Mouse (Mus musculus): ENCODE results near the gene Cpn2. TPM values are rescaled to one million over a fixed set of nuclear protein-coding genes. Genes with fewer than 3 reads are reported as not detected.
A peak's percentile ranks its signal among the peaks of the same experiment; 100 is the strongest.

Gene Cpn2
- polyA plus RNA-seq, 1 experiment from 2014 or later = not detected

DNA sequence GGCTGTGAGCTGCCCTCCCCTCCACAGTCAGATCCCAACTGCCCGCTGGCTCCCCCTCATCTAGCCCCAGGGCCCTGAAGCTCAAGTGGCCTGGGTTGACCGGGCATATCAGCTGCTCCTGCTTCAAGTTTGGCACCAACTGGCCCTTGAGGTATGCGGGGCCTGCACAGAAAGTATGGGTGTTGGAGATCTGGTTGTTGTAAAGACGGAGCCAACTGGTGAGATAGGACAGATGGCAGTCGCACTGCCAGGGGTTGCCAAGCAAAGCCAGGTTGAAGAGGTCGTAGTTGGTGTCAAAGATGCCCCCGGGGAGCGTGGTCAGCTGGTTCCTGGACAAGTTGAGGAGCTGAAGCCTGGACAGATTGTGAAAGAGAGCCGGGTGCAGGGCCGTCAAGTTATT, 7.9 kb downstream of the Cpn2 start:
- WGBS = 82% methylated on average over 10 of the region's 10 CpGs
- ATAC-seq (ENCODE audit: insufficient number of reproducible peaks, insufficient read depth, low FRiP score, low TSS enrichment) = no peak

DNA sequence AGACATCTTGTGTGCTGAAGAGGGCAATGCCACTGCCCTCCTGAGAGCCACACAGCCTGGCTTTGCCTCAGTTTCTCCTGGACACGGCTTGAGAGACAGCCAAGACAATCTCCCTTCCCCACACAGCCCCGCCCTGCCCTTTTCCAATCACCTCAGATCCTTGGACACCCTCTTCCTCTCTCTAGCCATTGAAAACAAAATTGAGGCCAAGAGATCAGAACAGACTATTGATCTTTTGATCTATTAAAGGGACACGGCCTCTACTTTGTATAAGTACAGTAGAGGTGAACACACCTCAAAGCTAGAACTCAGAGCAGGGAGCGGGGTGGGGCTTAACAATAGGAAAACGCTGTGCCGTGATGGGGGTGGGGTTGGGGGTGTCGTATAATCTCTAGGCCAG, 8.9 kb downstream of the Cpn2 start:
- H3K27me3 ChIP-seq = no peaks in the 10 kb centered on the region
- no peaks in the 10 kb centered on the region for H3K9me3 ChIP-seq
- H3K27ac ChIP-seq = no peak overlapping the region
- no peak overlapping the region for H3K4me2 ChIP-seq (replicated peaks)
- no peak overlapping the region for H3K9ac ChIP-seq
- H3K4me1 ChIP-seq = no peaks in the 10 kb centered on the region
- H3K36me3 ChIP-seq = no peaks in the 10 kb centered on the region
- no peak overlapping the region for H3K4me3 ChIP-seq
- WGBS = 88% methylated on average over 7 of the region's 7 CpGs
- no peak for ATAC-seq (ENCODE audit: insufficient number of reproducible peaks, insufficient read depth, low FRiP score, low TSS enrichment)

More for the DNA sequence above, 7.9 kb downstream of the Cpn2 start:
- Histone ChIP-seq H3K9me3 (no peaks in the 10 kb centered on the region), H3K36me3 (no peaks in the 10 kb centered on the region), H3K9ac (no peak overlapping the region), H3K4me2 (replicated peaks) (no peak overlapping the region), H3K27me3 (no peaks in the 10 kb centered on the region), H3K4me1 (no peaks in the 10 kb centered on the region), H3K4me3 (no peak overlapping the region), H3K27ac (no peak overlapping the region)

DNA sequence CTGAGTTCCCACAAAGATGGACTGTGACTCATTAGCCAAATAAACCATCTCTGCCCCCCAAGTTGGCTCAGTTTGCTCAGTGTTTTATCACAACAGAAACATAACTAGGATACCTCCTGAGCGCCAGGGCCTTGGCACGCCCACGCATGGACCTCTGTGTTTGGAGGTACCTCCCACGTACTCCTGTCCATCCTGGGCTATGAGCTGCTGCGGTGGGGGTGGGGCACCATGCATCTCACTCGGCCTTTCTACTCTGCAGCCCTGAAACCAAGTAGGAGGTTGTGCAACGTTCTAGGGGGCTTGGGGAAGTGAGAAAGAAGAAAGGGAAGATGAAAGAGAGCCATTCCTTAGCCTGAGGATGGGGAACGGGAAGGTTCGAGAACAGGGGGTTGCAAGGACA, 9.6 kb downstream of the Cpn2 start:
- no peaks in the 10 kb centered on the region for H3K36me3 ChIP-seq
- H3K4me1 ChIP-seq = peaks cover under 1% of the 10 kb centered on the region; the same call in 1 of the 2 replicates
- no peak overlapping the region for H3K4me2 ChIP-seq (replicated peaks)
- H3K27ac ChIP-seq = no peak overlapping the region
- no peak overlapping the region for H3K4me3 ChIP-seq
- ATAC-seq (ENCODE audit: insufficient number of reproducible peaks, insufficient read depth, low FRiP score, low TSS enrichment) = no peak
- H3K27me3 ChIP-seq = no peaks in the 10 kb centered on the region
- no peak overlapping the region for H3K9ac ChIP-seq
- WGBS = 78% methylated on average over 9 of the region's 9 CpGs
- no peaks in the 10 kb centered on the region for H3K9me3 ChIP-seq

DNA sequence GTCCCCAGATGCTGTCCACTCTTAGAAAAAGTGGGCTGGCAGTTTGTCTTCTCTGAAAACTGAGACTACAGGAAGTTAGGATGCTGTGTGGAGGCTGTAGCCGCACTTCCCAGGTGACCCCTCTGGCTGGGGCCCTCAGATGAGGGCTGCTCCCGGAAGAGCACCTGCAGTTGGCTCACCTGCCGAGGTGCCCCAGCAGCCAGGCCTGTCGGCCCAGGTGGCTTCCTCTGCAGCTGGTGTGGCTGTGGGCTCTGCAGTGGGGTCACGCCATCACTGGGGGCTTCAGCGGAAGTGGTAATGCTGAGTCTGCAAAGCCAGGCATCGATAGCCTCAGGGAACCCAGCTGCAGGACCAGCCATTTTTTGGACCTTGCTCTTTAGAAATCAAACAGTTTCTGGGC, 12.2 kb downstream of the Cpn2 start:
- WGBS = 51% methylated on average over 7 of the region's 7 CpGs
- no peak overlapping the region for H3K9ac ChIP-seq
- H3K36me3 ChIP-seq = no peaks in the 10 kb centered on the region
- H3K27ac ChIP-seq = no peak overlapping the region
- ATAC-seq (ENCODE audit: insufficient number of reproducible peaks, insufficient read depth, low FRiP score, low TSS enrichment) = no peak
- H3K4me3 ChIP-seq = no peak overlapping the region
- H3K27me3 ChIP-seq = 0 out of 2 replicates have a peak, but pooled peaks cover 8% of the 10 kb centered on the region
- H3K4me2 ChIP-seq (replicated peaks) = no peak overlapping the region
- H3K9me3 ChIP-seq = no peaks in the 10 kb centered on the region
- H3K4me1 ChIP-seq = peaks cover 6% of the 10 kb centered on the region; the same call in 1 of the 2 replicates

DNA sequence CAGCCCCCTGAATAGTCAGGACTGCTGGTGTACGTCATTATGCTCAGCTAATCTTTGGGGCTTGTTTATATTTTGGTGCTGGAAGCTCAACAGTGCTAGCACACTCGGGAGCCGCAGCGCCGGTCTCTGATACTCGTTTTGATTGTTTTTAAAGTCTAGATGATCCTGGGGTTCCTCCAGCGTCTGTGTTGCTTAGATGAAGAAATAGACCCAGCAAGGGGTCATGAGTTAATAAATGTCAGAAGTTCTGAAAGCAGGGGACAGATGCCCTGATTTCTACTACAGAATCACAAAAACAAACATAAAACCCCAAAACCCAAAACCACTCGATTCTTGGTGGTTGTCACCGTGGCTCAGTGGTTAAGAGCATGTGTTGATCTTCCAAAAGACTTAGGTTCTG, 13.4 kb downstream of the Cpn2 start:
- 69% methylated on average over 9 of the region's 9 CpGs for WGBS
- ATAC-seq (ENCODE audit: insufficient number of reproducible peaks, insufficient read depth, low FRiP score, low TSS enrichment) = no peak
- H3K27ac ChIP-seq = no peak overlapping the region
- H3K9ac ChIP-seq = no peak overlapping the region
- H3K36me3 ChIP-seq = no peaks in the 10 kb centered on the region
- no peak overlapping the region for H3K4me3 ChIP-seq
- H3K27me3 ChIP-seq = 0 out of 2 replicates have a peak, but pooled peaks cover 8% of the 10 kb centered on the region
- H3K4me2 ChIP-seq (replicated peaks) = no peak overlapping the region
- peaks cover 6% of the 10 kb centered on the region; the same call in 1 of the 2 replicates for H3K4me1 ChIP-seq
- no peaks in the 10 kb centered on the region for H3K9me3 ChIP-seq

DNA sequence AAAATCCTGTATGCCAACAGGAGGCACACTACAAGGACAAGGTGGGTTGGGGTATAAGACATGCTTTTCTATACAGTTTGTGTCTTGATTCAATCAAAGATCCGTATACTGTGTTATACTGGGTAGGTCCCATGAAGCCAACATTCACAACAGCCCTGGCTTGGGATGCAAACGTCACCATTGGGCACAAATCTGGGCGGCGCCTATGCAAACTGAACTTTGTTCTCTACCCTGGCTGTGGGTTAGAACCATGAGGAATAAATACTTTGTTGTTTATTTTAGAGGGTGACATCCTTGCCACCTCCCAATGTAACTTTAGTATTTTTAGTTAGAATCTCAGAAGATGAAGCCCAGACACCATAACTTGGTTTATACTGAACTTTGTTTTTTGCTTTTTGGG, 13.9 kb downstream of the Cpn2 start:
- Histone ChIP-seq H3K4me3 (no peak overlapping the region), H3K9ac (no peak overlapping the region), H3K36me3 (no peaks in the 10 kb centered on the region), H3K4me2 (replicated peaks) (no peak overlapping the region), H3K27me3 (0 out of 2 replicates have a peak, but pooled peaks cover 8% of the 10 kb centered on the region), H3K4me1 (peaks cover 6% of the 10 kb centered on the region; the same call in 1 of the 2 replicates), H3K27ac (no peak overlapping the region), H3K9me3 (no peaks in the 10 kb centered on the region)
- no peak for ATAC-seq (ENCODE audit: insufficient number of reproducible peaks, insufficient read depth, low FRiP score, low TSS enrichment)
- 83% methylated on average over 4 of the region's 4 CpGs for WGBS

DNA sequence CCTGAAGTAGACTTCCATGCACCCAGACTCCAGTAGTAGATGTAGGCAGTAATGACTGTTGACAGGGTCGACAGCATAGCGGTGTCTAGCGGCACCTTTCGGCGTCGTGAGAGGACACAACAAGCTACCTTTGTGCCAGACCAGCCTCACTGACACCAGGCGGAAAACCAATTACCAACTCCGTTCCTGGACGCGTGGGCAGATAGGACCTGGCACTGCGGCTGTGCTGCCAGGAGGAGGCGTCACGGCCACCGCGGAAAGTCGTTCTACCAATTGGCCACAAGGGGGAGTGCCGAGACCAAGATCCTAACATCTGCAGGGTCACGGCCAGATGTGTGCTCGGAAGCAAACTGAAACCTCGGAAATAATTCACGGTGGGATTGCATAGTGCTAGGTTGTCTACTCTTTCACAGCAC, 15.3 kb downstream of the Cpn2 start:
- Histone ChIP-seq H3K4me1 (peaks cover 6% of the 10 kb centered on the region; the same call in 1 of the 2 replicates), H3K4me2 (replicated peaks) (peak overlapping the region; percentile 46), H3K27ac (no peak overlapping the region), H3K36me3 (no peaks in the 10 kb centered on the region), H3K27me3 (0 out of 2 replicates have a peak, but pooled peaks cover 8% of the 10 kb centered on the region), H3K4me3 (0 out of 2 replicates have a peak overlapping the region, but pooled peaks have one; percentile 10), H3K9ac (no peak overlapping the region), H3K9me3 (no peaks in the 10 kb centered on the region)
- ATAC-seq (ENCODE audit: insufficient number of reproducible peaks, insufficient read depth, low FRiP score, low TSS enrichment) = peak; percentile 69; the same call in 1 of the 2 replicates
- under 1% methylated on average over 21 of the region's 21 CpGs for WGBS

DNA sequence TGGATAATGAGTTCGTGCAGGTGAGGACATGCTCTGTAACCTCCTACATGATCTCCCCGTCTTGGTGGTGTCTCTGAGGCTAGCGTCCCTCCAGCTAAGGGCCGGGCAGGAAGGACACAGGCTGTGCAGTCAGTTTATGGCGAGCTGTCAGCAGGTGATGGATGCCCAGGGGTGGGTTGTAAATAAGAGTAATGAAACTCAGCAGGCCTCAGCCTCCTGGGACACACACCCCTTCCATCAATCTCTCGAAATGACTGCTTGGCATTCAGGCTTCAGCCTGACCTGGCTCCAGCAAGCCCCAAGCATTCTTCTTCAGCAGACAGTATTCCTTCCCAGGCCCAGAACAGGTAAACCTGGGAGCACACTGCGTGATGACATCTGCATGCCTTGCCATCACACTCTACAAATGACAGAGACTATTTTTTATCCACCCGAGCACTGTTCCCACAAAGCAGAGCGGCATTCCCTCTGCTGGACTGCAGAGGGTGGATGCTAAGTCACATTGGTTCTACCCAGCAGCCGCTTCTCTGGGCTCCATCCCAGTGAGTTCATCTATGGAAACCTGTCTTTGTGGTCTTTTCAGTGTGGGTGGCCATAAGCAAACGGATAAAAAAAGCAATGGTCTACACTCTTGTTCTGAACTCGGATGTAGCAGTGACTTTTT, 23.1 kb downstream of the Cpn2 start:
- 79% methylated on average over 12 of the region's 12 CpGs for WGBS
- no peak overlapping the region for H3K4me3 ChIP-seq
- no peak overlapping the region for H3K27ac ChIP-seq
- no peaks in the 10 kb centered on the region for H3K9me3 ChIP-seq
- H3K9ac ChIP-seq = no peak overlapping the region
- no peak for ATAC-seq (ENCODE audit: insufficient number of reproducible peaks, insufficient read depth, low FRiP score, low TSS enrichment)
- no peaks in the 10 kb centered on the region for H3K36me3 ChIP-seq
- H3K27me3 ChIP-seq = no peaks in the 10 kb centered on the region
- H3K4me2 ChIP-seq (replicated peaks) = no peak overlapping the region
- peaks cover 13% of the 10 kb centered on the region for H3K4me1 ChIP-seq

DNA sequence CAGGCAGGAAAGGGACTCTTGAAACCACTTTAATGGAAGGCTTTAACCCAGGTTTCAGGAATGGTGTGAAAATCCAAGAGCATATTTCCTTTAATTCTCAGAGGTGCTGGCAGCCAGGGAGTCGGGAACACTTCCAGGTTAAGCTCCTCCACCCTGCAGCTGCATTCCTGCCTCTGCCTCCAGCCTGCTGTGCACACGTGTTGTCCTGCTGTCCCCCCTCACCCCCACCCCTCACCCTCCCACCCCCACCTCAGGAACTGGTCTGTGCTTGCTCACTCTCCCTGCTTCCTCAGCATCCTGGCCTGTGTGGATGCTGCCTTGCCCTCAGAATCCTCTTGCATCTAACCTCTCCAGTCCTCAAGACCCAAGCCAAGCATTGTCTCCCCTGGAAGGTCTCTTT, 25.7 kb downstream of the Cpn2 start:
- no peak for ATAC-seq (ENCODE audit: insufficient number of reproducible peaks, insufficient read depth, low FRiP score, low TSS enrichment)
- Histone ChIP-seq H3K4me3 (no peak overlapping the region), H3K36me3 (no peaks in the 10 kb centered on the region), H3K9ac (no peak overlapping the region), H3K4me1 (peaks cover 18% of the 10 kb centered on the region), H3K27me3 (no peaks in the 10 kb centered on the region), H3K9me3 (no peaks in the 10 kb centered on the region), H3K27ac (no peak overlapping the region), H3K4me2 (replicated peaks) (no peak overlapping the region)
- 19% methylated on average over 2 of the region's 2 CpGs for WGBS

DNA sequence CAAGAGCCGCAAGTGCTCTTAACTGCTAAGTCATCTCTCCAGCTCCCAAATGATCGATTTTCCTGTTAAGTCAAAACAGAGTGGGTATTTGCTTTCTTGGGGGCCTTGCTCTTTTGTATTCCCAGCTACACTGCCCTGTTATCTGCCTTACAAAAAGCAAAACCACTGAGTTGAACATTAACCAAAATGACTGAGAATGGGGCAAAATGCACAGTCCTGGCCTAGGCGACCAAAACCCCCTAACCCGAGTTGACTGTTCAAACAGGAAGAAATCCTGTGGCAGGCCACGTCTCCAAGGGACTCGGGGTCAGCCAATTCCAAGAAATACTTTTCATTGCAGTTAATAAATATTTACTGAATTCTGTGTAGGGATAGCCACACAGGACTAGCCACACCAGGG, 28.5 kb downstream of the Cpn2 start:
- Histone ChIP-seq H3K27me3 (no peaks in the 10 kb centered on the region), H3K4me3 (no peak overlapping the region)
- 79% methylated on average over 6 of the region's 6 CpGs for WGBS

DNA sequence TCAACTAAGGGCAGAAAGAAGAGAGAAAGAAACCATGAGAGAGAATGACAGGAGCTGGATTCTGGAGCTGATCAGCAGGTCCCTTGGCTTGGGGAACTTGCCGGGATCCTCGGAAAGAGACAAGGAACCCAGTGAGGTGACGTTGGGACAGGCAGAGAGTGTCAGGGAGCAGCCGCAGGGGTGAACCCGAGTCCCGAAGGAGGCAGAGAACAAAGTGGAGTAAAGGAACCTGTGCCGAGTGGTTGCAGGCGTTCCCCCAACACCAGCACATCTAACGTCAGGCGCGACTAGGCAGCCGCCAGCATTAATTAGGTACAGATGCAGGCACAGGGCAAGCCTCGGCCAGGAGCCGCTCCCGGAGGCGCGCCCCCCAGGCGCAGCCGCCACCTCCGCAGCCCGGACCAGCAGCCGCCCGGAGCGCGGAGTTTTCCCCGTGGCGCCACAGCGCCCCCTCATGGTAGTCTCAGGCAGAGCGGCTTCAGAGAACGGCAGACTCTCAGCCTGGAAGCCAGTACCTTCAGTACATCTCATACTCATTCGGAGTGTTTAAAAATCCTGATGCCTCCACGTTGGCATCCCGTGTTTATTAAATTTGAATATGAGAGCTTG, 31.1 kb downstream of the Cpn2 start:
- Histone ChIP-seq H3K36me3 (no peaks in the 10 kb centered on the region), H3K4me3 (peak overlapping the region; percentile 24), H3K27me3 (no peaks in the 10 kb centered on the region), H3K4me1 (peaks cover 35% of the 10 kb centered on the region), H3K4me2 (replicated peaks) (peak overlapping the region; percentile 56), H3K9ac (peak overlapping the region; percentile 50; the same call in 1 of the 2 replicates), H3K27ac (peak overlapping the region; percentile 87), H3K9me3 (no peaks in the 10 kb centered on the region)
- peak; percentile 77; the same call in 1 of the 2 replicates for ATAC-seq (ENCODE audit: insufficient number of reproducible peaks, insufficient read depth, low FRiP score, low TSS enrichment)
- WGBS = under 1% methylated on average over 33 of the region's 33 CpGs

More for the DNA sequence above, 28.5 kb downstream of the Cpn2 start:
- no peaks in the 10 kb centered on the region for H3K36me3 ChIP-seq
- H3K4me1 ChIP-seq = peaks cover 36% of the 10 kb centered on the region
- no peaks in the 10 kb centered on the region for H3K9me3 ChIP-seq
- H3K4me2 ChIP-seq (replicated peaks) = no peak overlapping the region
- ATAC-seq (ENCODE audit: insufficient number of reproducible peaks, insufficient read depth, low FRiP score, low TSS enrichment) = no peak
- H3K9ac ChIP-seq = no peak overlapping the region
- H3K27ac ChIP-seq = no peak overlapping the region

DNA sequence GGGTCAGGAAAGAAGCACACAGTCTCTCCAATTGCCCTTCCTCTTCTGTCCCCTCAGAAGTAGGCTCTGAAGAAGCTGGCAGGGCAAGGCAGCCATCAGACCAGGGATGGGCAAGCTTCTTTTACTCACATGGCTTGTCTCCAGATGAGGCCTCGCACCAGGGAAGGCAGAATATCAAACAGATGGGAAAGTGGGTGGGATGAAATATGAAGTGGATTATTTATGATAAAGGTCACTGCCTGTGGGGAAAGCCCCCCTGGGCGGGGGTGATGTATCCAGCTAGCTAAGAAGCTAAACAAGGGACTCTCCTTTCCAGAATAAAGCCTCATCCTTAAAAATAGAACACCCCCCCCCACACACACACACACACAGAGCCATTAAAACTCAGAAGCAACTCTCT, 31.7 kb downstream of the Cpn2 start:
- Histone ChIP-seq H3K4me3 (no peak overlapping the region), H3K27ac (peak overlapping the region; percentile 87), H3K9me3 (no peaks in the 10 kb centered on the region), H3K27me3 (no peaks in the 10 kb centered on the region), H3K36me3 (no peaks in the 10 kb centered on the region), H3K4me2 (replicated peaks) (peak overlapping the region; percentile 56), H3K9ac (no peak overlapping the region), H3K4me1 (peaks cover 36% of the 10 kb centered on the region)
- no peak for ATAC-seq (ENCODE audit: insufficient number of reproducible peaks, insufficient read depth, low FRiP score, low TSS enrichment)
- 18% methylated on average over 2 of the region's 2 CpGs for WGBS

Data from embryonic facial prominence, embryonic 12.5 days (tissue).